Mouse (Mus musculus) limb, embryonic 13.5 days (tissue): ENCODE results near the gene Zfhx2. TPM values are rescaled to one million over a fixed set of nuclear protein-coding genes. Genes with fewer than 3 reads are reported as not detected.

Experiments
- ATAC-seq: fragments of 200-750 bp; cut with Nextera tagmentation; 2 replicates; pipeline ENCODE4 v1.8.0; 2017; ENCODE audit warnings: low read depth, moderate number of reproducible peaks, moderate TSS enrichment; ENCODE audit not compliant: low FRiP score
- H3K27ac ChIP-seq: fragments of 300-500 bp; sonication (generic); 2 replicates; pipeline ENCODE4 v1.5.1; 2015; ENCODE audit warnings: inconsistent platforms, mild to moderate bottlenecking, moderate library complexity
- H3K27me3 ChIP-seq: fragments of 300-500 bp; sonication (generic); 2 replicates; pipeline ENCODE4 v1.6.1; 2015; ENCODE audit warnings: mild to moderate bottlenecking, inconsistent platforms
- H3K36me3 ChIP-seq: fragments of 300-500 bp; sonication (generic); 2 replicates; pipeline ENCODE4 v1.6.1; 2015; ENCODE audit warnings: inconsistent platforms, mild to moderate bottlenecking, moderate library complexity
- H3K4me1 ChIP-seq: fragments of 300-500 bp; sonication (generic); 2 replicates; pipeline ENCODE4 v1.6.1; 2015; ENCODE audit warnings: inconsistent platforms
- H3K4me2 ChIP-seq: fragments of 300-500 bp; sonication (generic); replicated peaks from 2 replicates; pipeline ENCODE4 v1.6.1; 2015; ENCODE audit warnings: inconsistent platforms, mild to moderate bottlenecking, moderate library complexity
- H3K4me3 ChIP-seq: fragments of 300-500 bp; sonication (generic); 2 replicates; pipeline ENCODE4 v1.5.1; 2015; ENCODE audit warnings: moderate library complexity, mild to moderate bottlenecking, inconsistent platforms
- H3K9ac ChIP-seq: fragments of 300-500 bp; sonication (generic); 2 replicates; pipeline ENCODE4 v1.6.1; 2015; ENCODE audit warnings: mild to moderate bottlenecking, inconsistent platforms
- H3K9me3 ChIP-seq: fragments of 300-500 bp; sonication (generic); 2 replicates; pipeline ENCODE4 v1.6.1; 2016; ENCODE audit warnings: inconsistent platforms
- WGBS: fragments of 180-500 bp; shearing (Covaris S2); methylation state at CpG from one replicate; pipeline ENCODE4 v1.1.7; 2015; 5-methylcytosine and 5-hydroxymethylcytosine counted together
- polyA plus RNA-seq: library from polyadenylated mRNA; unstranded; fragments of >200 nt; fragmentation: Nextera tagmentation; extraction: Ambion mirVana; gene quantifications from 2 replicates; pipeline ENCODE4 v1.2.1, GENCODE M21; 2015

Zfhx2 gene
- polyA plus RNA-seq, result 5.6 and 6.2 TPM in 2 replicates

GRCm38 (mm10) chr14:55092011-55092577 lies at the start of gene Zfhx2:
Zfhx2 (minus strand) TSS chr14:55092324.
- H3K4me2 ChIP-seq, result peak within 1 kb of the TSS; percentile 80
- no peaks in the 10 kb centered on the region; the same call in 1 of the 2 replicates for H3K27me3 ChIP-seq
- H3K36me3 ChIP-seq, result peaks cover 3% of the 10 kb centered on the region; the same call in 1 of the 2 replicates
- peaks cover 36% of the 10 kb centered on the region for H3K4me1 ChIP-seq
- peak within 1 kb of the TSS; percentile 61 for H3K27ac ChIP-seq
- no peaks in the 10 kb centered on the region for H3K9me3 ChIP-seq
- H3K9ac ChIP-seq, result peak within 1 kb of the TSS; percentile 79
- ATAC-seq, result peak; percentile 92
- WGBS, result under 1% methylated on average over 34 of the region's 34 CpGs
- H3K4me3 ChIP-seq, result peak within 1 kb of the TSS; percentile 65

- Histone ChIP-seq H3K27me3 (no peaks in the 10 kb centered on the region), H3K27ac (no peak overlapping the region), H3K9me3 (no peaks in the 10 kb centered on the region), H3K36me3 (no peaks in the 10 kb centered on the region), H3K4me1 (no peaks in the 10 kb centered on the region), H3K4me3 (no peak overlapping the region), H3K9ac (no peak overlapping the region), H3K4me2 (no peak overlapping the region)
- ATAC-seq, result no peak
- 58% methylated on average over 7 of the region's 7 CpGs for WGBS
These were observed 47.2 kb upstream of the Zfhx2 start for GRCm38 (mm10) chr14:55139313-55139712.

DNA sequence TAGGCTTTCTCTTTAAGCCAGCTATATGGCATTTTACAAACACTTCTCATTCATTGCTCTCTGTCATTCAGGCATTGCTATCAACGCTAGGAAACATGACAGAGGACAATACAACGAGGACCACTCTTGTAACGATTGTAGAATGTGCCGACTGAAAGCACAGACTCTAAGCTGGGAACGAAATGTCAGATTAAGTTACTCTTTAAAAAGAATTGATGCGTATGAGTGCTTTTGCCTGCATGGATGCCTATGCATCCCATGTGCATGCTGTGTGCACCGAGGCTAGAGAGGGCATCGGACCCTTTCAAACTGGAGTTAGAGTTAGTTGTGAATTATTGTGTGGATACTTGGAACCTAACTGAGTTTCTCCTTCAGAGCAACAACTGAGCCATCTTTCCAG lies 43.6 kb upstream of the Zfhx2 start:
- Histone ChIP-seq H3K36me3 (no peaks in the 10 kb centered on the region), H3K27me3 (no peaks in the 10 kb centered on the region), H3K9ac (no peak overlapping the region), H3K4me3 (no peak overlapping the region), H3K9me3 (no peaks in the 10 kb centered on the region), H3K27ac (no peak overlapping the region), H3K4me1 (no peaks in the 10 kb centered on the region), H3K4me2 (no peak overlapping the region)
- WGBS, result 83% methylated on average over 8 of the region's 8 CpGs
- ATAC-seq, result no peak

DNA sequence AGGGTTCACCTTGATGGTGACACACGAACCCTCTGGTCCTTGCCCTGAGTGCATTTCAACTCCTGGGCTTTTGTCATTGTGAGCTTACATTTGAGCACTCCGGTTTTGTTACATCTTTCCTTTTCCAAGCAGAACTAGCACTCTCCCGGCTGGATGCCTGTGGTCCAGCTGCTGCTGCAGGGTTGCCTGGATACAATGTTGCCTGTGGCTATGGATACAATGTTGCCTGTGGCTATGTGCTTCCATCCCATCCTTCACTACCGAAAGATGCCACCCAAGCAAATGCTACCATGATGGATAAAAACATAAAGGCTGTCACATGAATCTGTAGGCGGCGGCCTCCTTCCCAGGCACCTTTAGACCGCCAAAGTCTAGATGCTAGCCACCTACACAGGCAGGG lies 34.4 kb upstream of the Zfhx2 start:
- H3K9ac ChIP-seq, result no peak overlapping the region
- H3K4me1 ChIP-seq, result peaks cover 13% of the 10 kb centered on the region
- H3K27me3 ChIP-seq, result no peaks in the 10 kb centered on the region
- H3K27ac ChIP-seq, result no peak overlapping the region
- no peak overlapping the region for H3K4me3 ChIP-seq
- no peak for ATAC-seq
- WGBS, result 89% methylated on average over 7 of the region's 7 CpGs
- H3K4me2 ChIP-seq, result no peak overlapping the region
- H3K9me3 ChIP-seq, result no peaks in the 10 kb centered on the region
- no peaks in the 10 kb centered on the region for H3K36me3 ChIP-seq

DNA sequence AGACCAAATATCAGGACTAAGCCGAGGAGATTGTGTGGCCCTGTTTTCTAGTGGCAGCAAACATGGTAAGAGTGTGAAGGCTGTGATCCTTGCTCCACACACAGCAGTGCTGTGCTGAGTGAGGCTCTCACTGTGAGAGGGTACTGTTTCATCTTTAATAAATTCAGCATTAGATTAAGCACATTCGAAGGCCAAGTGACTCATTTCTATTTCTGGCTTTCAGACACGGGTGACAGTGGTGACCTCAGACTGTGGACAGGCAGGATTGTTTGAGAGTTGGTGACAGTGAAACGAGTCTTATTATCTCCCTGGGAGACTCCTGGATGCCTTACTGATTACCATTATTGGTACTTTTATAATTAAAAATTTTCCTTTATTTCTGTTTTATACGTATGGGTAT lies 33.6 kb upstream of the Zfhx2 start:
- Histone ChIP-seq H3K4me3 (no peak overlapping the region), H3K9me3 (no peaks in the 10 kb centered on the region), H3K27me3 (no peaks in the 10 kb centered on the region), H3K9ac (no peak overlapping the region), H3K4me2 (no peak overlapping the region), H3K27ac (no peak overlapping the region), H3K36me3 (no peaks in the 10 kb centered on the region), H3K4me1 (peaks cover 13% of the 10 kb centered on the region)
- 80% methylated on average over 5 of the region's 5 CpGs for WGBS
- ATAC-seq, result no peak

DNA sequence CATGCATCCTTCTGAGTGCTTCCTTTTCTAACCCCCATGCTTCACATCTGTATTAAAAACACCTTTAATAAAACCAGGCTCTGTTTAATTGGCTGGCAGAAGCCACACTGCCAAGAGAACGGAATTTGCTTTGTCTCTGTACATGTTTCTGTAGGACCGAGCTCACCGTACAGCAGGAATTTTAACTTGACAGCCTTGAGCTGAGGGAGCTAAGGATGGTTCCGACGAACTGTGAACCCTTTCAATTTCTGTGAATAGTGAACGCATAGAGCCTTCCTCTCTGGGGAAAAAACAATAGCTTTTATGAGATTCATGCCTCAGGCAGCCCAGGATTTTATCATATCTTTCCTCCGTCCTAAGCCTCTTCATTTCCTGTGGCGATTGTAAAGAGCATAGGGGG lies 30.2 kb upstream of the Zfhx2 start:
- no peak; the same call in 1 of the 2 replicates for ATAC-seq
- H3K4me3 ChIP-seq, result 0 out of 2 replicates have a peak overlapping the region, but pooled peaks have one; percentile 2
- H3K9ac ChIP-seq, result 0 out of 2 replicates have a peak overlapping the region, but pooled peaks have one; percentile 31
- no peaks in the 10 kb centered on the region for H3K9me3 ChIP-seq
- H3K27ac ChIP-seq, result 0 out of 2 replicates have a peak overlapping the region, but pooled peaks have one; percentile 16
- H3K4me1 ChIP-seq, result peaks cover 13% of the 10 kb centered on the region
- H3K27me3 ChIP-seq, result peaks cover 10% of the 10 kb centered on the region
- H3K4me2 ChIP-seq, result peak overlapping the region; percentile 48
- WGBS, result 25% methylated on average over 8 of the region's 8 CpGs
- no peaks in the 10 kb centered on the region for H3K36me3 ChIP-seq

- peak; percentile 80 for ATAC-seq
- Histone ChIP-seq H3K4me2 (peak overlapping the region; percentile 48), H3K4me1 (peaks cover 15% of the 10 kb centered on the region), H3K27me3 (peaks cover 14% of the 10 kb centered on the region), H3K4me3 (0 out of 2 replicates have a peak overlapping the region, but pooled peaks have one; percentile 2), H3K27ac (0 out of 2 replicates have a peak overlapping the region, but pooled peaks have one; percentile 16), H3K36me3 (no peaks in the 10 kb centered on the region), H3K9me3 (no peaks in the 10 kb centered on the region), H3K9ac (0 out of 2 replicates have a peak overlapping the region, but pooled peaks have one; percentile 31)
- WGBS, result 5% methylated on average over 5 of the region's 5 CpGs
These were observed 29.8 kb upstream of the Zfhx2 start for GRCm38 (mm10) chr14:55121947-55122346.

- Histone ChIP-seq H3K27ac (no peak overlapping the region), H3K9ac (no peak overlapping the region), H3K9me3 (no peaks in the 10 kb centered on the region), H3K4me2 (no peak overlapping the region), H3K27me3 (peaks cover 38% of the 10 kb centered on the region), H3K36me3 (no peaks in the 10 kb centered on the region), H3K4me1 (peaks cover 35% of the 10 kb centered on the region), H3K4me3 (no peak overlapping the region)
- ATAC-seq, result no peak
- 75% methylated on average over 4 of the region's 4 CpGs for WGBS
These were observed 27.5 kb upstream of the Zfhx2 start for GRCm38 (mm10) chr14:55119421-55120134.

DNA sequence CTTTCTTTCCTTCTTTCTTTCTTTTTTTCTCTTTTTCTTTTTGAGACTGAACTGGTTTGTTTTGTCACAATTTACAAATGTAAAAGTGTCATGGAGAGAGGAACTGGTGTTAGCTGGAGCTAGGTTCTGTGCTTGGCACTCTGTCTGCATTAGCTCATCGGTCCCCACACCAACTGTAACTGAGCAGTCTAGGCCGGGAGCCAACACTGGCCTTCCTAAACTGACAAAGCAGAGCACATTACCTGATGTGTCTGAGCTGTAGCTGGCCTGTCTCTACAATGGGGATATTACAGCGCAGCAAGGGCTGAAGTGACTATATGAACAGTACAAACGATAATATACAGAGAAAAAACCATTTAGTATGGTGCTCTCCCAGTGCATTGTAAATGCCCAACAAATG lies 26.7 kb upstream of the Zfhx2 start:
- no peak for ATAC-seq
- peaks cover 45% of the 10 kb centered on the region for H3K27me3 ChIP-seq
- no peak overlapping the region for H3K9ac ChIP-seq
- H3K27ac ChIP-seq, result no peak overlapping the region
- no peak overlapping the region for H3K4me2 ChIP-seq
- no peaks in the 10 kb centered on the region for H3K9me3 ChIP-seq
- H3K36me3 ChIP-seq, result no peaks in the 10 kb centered on the region
- no peak overlapping the region for H3K4me3 ChIP-seq
- WGBS, result 79% methylated on average over 4 of the region's 4 CpGs
- peaks cover 42% of the 10 kb centered on the region for H3K4me1 ChIP-seq

GRCm38 (mm10) chr14:55116425-55117200 lies 24.5 kb upstream of the Zfhx2 start, which contains the start of gene Jph4:
Jph4 (minus strand) TSS chr14:55116935.
- H3K27ac ChIP-seq, result no peak within 1 kb of the TSS
- H3K9ac ChIP-seq, result peak within 1 kb of the TSS; percentile 45
- no peaks in the 10 kb centered on the region for H3K36me3 ChIP-seq
- H3K4me2 ChIP-seq, result peak within 1 kb of the TSS; percentile 100
- H3K4me1 ChIP-seq, result peaks cover 32% of the 10 kb centered on the region
- ATAC-seq, result no peak
- 3% methylated on average over 21 of the region's 21 CpGs for WGBS
- no peaks in the 10 kb centered on the region for H3K9me3 ChIP-seq
- peaks cover 66% of the 10 kb centered on the region for H3K27me3 ChIP-seq
- peak within 1 kb of the TSS; percentile 68 for H3K4me3 ChIP-seq

GRCm38 (mm10) chr14:55115846-55116245 lies 23.7 kb upstream of the Zfhx2 start:
- WGBS, result 0% methylated on average over 8 of the region's 8 CpGs

More at GRCm38 (mm10) chr14:55115846-55116245, 23.7 kb upstream of the Zfhx2 start:
- Histone ChIP-seq H3K9me3 (no peaks in the 10 kb centered on the region), H3K4me1 (peaks cover 32% of the 10 kb centered on the region), H3K27ac (no peak overlapping the region), H3K4me2 (peak overlapping the region; percentile 100), H3K4me3 (peak overlapping the region; percentile 68), H3K36me3 (no peaks in the 10 kb centered on the region), H3K27me3 (peaks cover 74% of the 10 kb centered on the region), H3K9ac (peak overlapping the region; percentile 45)
- ATAC-seq, result no peak
